Mouse (Mus musculus): ENCODE data around the gene Gtf2a2. TPM values are rescaled to one million over a fixed set of nuclear protein-coding genes. Genes with fewer than 3 reads are reported as not detected.

Gtf2a2 gene
- polyA plus RNA-seq, 1 experiment: 9.2 TPM

DNA sequence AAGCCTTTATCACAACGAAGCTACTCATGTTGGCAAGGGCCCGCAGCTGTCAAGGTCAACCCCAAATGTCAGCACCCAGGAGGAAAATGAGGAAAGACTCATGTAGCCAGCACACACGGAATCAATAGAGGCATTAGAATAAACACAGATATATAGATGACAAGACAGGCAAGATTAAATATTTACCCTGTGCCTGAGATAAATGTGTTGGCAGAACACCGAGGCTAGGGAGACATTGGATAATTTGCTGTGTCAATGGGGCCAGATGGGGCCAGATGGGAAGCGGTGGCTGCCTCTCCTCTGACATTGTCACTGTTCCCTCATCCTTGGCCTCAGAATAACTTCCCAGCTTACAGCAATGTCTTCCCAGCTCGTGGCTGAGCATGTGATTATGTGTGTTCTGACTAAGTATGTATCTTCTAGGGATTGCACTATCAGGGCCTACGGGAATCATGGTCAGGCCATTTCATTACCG is 57.6 kb downstream of the Gtf2a2 start:
- Histone ChIP-seq H3K9me3 (ENCODE audit: control insufficient read depth, low read length) (no peaks in the 10 kb centered on the region), H3K4me3 (replicated peaks) (no peak overlapping the region), H3K36me3 (ENCODE audit: control insufficient read depth) (no peaks in the 10 kb centered on the region), H3K27me3 (ENCODE audit: control insufficient read depth) (no peaks in the 10 kb centered on the region), H3K4me1 (ENCODE audit: control insufficient read depth) (peaks cover 7% of the 10 kb centered on the region)
- TF ChIP-seq GATA1 (IDR thresholded peaks at IDR 0.05; ENCODE audit: low read length) (no peak), TAL1 (IDR thresholded peaks at IDR 0.05; ENCODE audit: low read length) (no peak)

DNA sequence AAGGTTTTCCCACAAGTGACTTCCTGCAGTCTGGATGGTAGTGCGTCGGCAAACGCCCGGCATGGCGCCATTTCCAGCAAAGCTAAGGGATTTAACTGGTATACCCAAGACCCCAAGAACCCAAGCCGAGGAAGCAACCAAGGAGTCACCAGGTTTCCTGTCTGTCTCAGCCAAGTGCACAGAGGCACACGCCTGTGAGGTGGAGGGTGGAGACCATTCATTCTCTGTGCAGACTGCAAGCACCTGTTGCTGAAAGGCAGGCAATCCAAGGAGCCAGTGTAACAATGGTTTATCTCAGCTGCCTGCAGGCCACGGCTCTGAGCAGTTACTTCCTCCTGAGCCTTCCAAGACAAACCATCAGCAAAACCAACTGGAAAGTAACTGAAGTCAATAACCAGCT is 60.0 kb downstream of the Gtf2a2 start:
- no peaks in the 10 kb centered on the region for H3K9me3 ChIP-seq (ENCODE audit: control insufficient read depth, low read length)

More for the DNA sequence above, 60.0 kb downstream of the Gtf2a2 start:
- H3K27me3 ChIP-seq (ENCODE audit: control insufficient read depth): no peaks in the 10 kb centered on the region
- H3K36me3 ChIP-seq (ENCODE audit: control insufficient read depth): no peaks in the 10 kb centered on the region
- no peak for TF ChIP-seq GATA1 (IDR thresholded peaks at IDR 0.05; ENCODE audit: low read length)
- TF ChIP-seq TAL1 (IDR thresholded peaks at IDR 0.05; ENCODE audit: low read length): no peak
- peaks cover 7% of the 10 kb centered on the region for H3K4me1 ChIP-seq (ENCODE audit: control insufficient read depth)
- no peak overlapping the region for H3K4me3 ChIP-seq (replicated peaks)

Other genes starting within 250 kb of the Gtf2a2 start
- 1.8 and 2.1 TPM in 2 replicates for gene Bnip2, start 23.1 kb upstream of the Gtf2a2 start, polyA plus RNA-seq (2012)
- not detected in 2 replicates for gene Gcnt3, start 25.5 kb downstream of the Gtf2a2 start, polyA plus RNA-seq (2012)
- not detected in 2 replicates for gene Fam81a, start 130.0 kb downstream of the Gtf2a2 start, polyA plus RNA-seq (2012)
- gene Myo1e, start 194.8 kb downstream of the Gtf2a2 start, polyA plus RNA-seq (2012): 0.02 and 0.03 TPM in 2 replicates